Mouse (Mus musculus): ENCODE measurements around the gene Zfp988. TPM values are rescaled to one million over a fixed set of nuclear protein-coding genes. Genes with fewer than 3 reads are reported as not detected.
"Not testable (repeated sequence)": the region's sequence is repeated elsewhere in the genome, so short reads cannot be mapped to it uniquely, and the experiment has no call there.

The Zfp988 gene
- total RNA-seq (2021) = not detected
- long read RNA-seq, experiment 1 = 0 reads
- long read RNA-seq, experiment 2 = 0 reads

DNA sequence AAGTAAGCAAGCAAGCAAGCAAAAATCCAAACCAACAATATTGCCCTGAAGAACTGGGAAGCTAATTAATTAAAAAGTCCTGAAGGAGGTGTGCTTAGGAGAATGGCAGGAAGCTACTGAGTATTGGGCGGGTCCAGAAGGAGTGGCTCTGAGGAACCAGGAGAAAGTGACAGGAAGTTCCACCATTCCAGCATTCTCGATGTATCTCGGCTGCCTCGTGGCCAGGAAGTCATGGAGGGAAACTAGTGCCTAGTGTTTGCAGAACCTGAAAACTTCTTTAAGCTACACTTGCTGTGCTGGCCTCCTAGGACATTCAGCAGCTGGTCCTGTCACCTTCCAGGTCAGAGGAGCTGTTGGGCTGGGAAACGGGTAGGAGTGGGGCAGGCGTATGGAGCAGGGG, at the start of gene Zfp988:
Zfp988 (plus strand) TSS at position 239 of the 400 bp plus-strand sequence.
- DNase-seq (ENCODE audit: low spot score in 2 of 2); H3K4me3 ChIP-seq; H3K27ac ChIP-seq: not testable (repeated sequence)

DNA sequence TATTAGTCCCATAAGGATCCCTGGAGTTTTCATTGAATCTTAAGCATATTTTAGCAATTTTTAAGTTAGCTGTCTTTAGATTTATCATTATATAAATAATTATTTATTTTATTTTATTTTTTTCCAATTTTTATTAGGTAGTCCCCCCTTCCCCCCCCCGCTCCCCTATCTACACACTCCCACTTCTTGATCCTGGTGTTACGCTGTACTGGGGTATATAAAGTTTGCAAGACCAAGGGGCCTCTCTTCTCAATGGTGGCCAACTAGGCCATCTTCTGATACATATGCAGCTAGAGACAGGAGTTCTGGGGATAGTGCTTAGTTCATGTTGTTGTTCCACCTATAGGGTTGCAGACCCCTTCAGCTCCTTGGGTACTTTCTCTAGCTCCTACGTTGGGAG, 42.8 kb upstream of the Zfp988 start:
- DNase-seq (ENCODE audit: low spot score in 2 of 2); H3K4me3 ChIP-seq; H3K27ac ChIP-seq: not testable (repeated sequence)

DNA sequence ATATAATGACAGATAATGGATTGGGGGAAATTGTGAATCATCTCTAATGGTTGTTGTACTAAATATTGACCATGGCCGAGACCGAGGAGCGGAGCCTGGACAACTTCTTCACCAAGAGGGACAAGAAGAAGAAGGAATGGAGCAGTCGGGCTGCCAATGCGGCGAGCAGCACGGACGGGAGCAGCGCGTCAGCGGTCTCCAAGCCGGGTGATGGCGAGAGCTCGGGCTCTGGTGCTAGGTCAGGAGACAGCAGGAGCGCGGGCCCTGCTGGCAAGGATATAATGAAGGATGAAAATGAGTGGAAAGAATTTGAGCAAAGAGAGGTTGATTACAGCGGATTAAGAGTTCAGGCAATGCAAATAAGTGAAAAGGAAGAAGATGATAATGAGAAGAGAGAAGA, 38.2 kb upstream of the Zfp988 start:
- H3K4me3 ChIP-seq; DNase-seq (ENCODE audit: low spot score in 2 of 2); H3K27ac ChIP-seq: not testable (repeated sequence)

DNA sequence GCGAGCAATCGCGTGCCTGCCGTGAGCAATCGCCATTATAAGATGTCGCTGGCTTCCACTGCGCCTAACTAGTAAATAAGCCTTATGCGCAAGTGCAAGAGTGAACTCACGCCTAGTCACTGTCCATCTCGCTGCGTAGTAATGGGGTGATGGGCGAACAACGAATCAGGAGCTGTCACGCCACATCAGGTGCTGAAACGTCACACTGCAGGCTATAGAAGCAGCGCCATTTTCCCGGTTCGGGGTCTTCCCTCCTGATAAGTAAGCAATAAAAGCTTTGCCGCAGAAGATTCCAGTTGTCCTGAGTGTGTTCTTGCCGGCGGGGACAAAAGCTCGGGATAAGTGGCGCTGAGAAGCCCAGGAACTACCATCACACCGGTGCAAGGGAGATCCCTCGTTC, 36.7 kb upstream of the Zfp988 start:
- not testable (repeated sequence) for H3K27ac ChIP-seq; H3K4me3 ChIP-seq; DNase-seq (ENCODE audit: low spot score in 2 of 2)

DNA sequence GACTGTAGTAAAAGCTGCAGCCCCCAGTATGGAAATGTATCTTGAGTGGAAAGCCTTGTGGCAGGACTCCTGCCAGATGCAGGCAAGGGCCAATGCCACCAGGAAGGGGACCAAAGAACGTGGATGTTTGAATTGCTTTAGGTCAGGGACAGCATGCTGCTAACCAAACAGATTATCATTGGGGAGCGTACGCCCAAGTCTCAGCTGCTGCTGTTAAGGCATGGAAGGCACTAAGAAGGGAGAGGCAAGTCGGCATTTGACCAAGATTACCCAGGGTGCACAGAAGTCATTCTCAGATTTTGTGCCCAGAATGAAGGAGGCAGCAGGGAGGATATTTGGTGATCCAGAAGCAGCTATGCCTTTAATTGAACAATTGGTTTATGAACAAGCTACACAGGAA, 35.4 kb upstream of the Zfp988 start:
- not testable (repeated sequence) for H3K27ac ChIP-seq; H3K4me3 ChIP-seq; DNase-seq (ENCODE audit: low spot score in 2 of 2)

DNA sequence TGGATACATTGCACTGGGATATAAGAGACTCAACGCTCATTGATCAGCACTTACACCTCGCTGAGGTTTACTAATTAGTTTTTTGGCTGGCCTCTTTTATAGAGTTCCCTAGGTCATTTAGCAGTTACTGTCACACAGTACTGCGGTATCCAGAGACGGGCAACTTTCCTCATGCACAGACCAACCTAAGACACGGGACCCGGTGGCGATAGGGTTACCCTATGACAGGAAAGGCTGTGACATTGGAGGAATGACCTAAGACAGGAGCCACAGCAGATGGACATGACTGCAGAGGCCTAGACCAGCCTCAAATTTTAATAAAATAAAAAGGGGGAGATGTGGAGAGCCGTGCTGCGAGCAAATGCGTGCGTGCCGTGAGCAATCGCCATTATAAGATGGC, 33.9 kb upstream of the Zfp988 start:
- not testable (repeated sequence) for H3K4me3 ChIP-seq; H3K27ac ChIP-seq; DNase-seq (ENCODE audit: low spot score in 2 of 2)

DNA sequence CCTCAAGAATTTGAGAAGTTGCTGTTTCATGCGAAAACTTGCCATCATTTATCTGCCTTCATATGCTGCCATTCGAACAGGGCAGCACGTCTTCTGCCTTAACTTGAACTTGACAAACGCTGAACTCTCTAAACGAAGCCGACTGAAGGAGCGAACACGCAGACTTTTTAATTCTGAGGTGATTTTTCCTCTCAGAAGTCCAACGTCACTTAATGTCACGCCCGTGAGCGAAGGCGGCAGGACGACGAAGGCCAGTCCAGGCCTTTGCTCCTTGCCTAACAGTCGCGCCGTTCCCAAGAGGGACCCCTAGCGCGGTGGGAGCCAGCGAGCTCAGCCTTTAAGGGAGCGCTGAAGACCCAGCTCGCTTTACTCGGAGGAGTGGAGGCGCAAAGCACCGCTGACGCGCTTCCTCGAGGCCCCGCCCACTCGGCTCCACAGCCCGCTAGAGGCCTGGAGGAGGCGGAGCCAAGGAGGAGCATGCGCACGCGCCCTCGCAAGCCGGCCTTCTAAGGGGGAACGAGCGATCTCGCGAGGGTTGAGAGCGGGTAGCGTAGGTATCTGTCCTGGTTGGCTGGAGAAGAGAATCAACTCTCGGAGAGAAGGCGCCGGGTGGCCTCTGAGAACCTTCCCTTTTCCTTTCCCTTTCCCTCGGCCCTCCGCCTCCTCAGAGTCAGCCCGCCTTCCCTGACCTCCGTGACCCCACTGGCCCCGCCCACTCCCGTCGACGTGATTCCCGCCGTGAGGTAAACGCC, 30.3 kb upstream of the Zfp988 start:
- not testable (repeated sequence) for DNase-seq (ENCODE audit: low spot score in 2 of 2); H3K27ac ChIP-seq; H3K4me3 ChIP-seq

DNA sequence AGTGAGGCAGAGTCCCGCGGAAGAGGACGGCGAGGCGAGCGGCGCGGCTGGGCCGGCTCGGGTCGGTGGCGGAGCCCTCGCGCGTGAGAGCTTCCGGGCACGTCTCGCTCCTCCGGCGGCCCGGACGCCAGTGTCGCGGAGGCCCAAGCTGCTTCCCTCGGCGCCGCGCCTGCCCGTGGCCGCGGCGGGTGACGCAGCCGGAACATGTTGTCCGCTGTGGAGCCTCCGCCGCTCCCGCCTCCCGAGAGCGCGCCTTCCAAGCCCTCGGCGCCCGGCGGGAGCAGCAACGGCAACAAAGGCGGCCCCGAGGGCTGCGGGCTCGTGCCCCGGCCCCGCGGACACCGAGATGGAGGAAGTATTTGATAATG, 29.7 kb upstream of the Zfp988 start:
- H3K27ac ChIP-seq; H3K4me3 ChIP-seq; DNase-seq (ENCODE audit: low spot score in 2 of 2): not testable (repeated sequence)

DNA sequence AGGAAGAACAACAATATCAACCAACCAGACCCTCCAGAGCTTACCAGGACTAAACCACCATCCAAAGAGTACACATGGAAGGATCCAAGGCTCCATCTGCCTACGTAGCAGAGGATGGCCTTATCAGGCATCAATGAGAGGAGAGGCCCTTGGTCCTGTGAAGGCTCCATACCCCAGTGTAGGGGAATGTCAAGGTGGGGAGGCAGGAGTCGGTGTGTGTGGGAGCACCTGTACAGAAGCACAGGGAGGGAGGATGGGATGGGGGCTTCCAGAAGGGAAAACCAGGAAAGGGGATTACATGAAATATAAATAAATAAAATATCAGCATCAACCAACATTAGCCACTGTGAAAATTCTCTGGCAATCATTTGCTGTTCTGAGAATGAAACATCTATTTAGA, 25.1 kb upstream of the Zfp988 start:
- not testable (repeated sequence) for H3K4me3 ChIP-seq; H3K27ac ChIP-seq; DNase-seq (ENCODE audit: low spot score in 2 of 2)

DNA sequence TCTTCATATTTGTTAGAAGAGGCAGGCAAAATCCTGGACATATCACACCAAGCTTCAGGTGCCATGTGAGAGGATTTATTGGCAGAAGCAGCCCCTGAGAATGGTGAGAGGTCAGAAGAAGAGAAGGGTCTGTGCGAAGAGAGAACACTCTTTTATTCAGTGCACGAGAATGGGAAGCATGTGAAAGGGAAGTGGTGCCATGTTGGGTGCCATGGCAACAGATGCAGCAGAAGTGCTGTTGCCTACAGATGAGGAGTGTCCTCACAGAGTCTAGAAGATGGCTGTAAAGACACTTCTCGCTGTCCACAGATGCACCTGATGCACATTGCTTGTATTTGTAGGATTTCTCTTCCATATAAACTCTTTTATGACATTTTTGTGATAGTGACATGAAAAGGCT, 6.9 kb upstream of the Zfp988 start:
- H3K27ac ChIP-seq; DNase-seq (ENCODE audit: low spot score in 2 of 2); H3K4me3 ChIP-seq: not testable (repeated sequence)

DNA sequence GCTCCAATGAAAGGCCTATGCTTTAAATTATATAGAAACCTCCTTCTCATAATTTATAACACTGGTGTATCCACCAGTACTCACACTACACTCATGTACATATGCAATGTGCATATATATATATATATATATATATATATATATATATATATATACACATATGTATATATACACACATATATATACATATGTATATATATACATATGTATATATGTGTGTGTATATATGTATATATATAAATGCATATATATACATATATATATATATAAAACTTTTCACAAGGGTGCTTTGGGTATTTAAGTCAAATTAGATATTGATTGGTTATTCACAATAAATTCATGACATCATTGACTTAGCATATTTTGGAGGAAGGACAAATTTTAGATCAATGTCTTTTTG, 3.1 kb upstream of the Zfp988 start:
- H3K4me3 ChIP-seq; DNase-seq (ENCODE audit: low spot score in 2 of 2); H3K27ac ChIP-seq: not testable (repeated sequence)

DNA sequence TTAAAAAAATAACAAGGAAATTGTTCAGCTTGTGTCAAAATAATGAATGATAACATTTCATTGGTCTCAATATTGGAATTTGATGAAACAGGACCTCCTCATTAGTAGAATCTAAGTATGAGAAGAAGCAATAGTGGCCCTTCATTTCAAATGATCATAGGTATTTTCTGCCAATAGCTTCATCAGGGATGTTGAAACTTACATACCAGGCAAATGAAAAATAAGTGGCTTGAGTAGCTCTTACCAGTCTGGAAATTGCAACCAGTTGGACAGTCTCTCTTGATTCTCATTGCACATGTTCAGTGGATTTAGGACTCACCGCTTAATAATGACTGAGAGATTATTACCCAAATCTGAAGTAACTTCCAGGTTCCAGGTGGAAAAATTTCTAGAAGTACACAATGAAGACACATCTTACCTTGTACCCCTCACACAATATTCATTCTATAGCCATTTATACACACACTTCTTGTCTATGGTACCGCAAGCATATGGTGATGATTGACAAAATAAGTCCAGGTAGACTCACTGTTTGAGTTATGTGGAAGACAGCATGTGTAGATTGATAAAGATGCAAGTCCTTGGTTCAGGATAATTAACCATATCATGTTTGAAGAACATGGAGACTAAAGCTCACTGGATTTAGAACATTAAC, 29.7 kb downstream of the Zfp988 start:
- not testable (repeated sequence) for DNase-seq (ENCODE audit: low spot score in 2 of 2); H3K4me3 ChIP-seq; H3K27ac ChIP-seq

DNA sequence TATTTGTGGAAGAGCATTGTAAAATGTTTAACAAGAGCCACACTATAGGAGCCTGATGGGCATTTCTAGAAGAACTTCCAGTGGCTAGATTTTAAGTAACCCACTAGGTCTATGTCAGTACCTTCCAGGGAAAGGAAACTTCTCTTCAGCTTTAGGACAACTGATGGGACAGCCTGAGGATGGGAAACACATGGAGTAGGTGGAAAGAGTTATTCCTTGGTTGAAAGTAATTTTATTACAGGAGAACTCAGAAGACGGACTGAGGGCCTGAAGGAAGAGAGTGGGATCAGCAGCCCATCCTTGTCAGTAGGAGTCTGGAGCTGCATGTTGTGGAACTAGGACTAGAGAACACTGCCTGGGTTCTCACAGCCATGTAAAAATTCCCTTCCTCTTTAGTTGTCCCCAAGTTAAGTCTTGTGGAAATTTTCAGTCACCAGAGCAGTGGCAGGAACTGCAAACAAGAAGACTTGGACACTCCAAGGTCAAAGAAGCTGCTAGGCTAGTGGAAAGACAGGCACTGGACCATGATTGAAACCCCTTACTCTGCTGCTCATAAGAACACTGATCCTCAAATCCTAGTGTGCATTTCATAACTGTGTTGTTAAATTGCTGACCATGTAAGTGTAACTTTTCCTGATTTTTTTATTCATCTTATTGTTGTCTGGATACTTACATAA, 30.4 kb downstream of the Zfp988 start:
- DNase-seq (ENCODE audit: low spot score in 2 of 2); H3K4me3 ChIP-seq; H3K27ac ChIP-seq: not testable (repeated sequence)

DNA sequence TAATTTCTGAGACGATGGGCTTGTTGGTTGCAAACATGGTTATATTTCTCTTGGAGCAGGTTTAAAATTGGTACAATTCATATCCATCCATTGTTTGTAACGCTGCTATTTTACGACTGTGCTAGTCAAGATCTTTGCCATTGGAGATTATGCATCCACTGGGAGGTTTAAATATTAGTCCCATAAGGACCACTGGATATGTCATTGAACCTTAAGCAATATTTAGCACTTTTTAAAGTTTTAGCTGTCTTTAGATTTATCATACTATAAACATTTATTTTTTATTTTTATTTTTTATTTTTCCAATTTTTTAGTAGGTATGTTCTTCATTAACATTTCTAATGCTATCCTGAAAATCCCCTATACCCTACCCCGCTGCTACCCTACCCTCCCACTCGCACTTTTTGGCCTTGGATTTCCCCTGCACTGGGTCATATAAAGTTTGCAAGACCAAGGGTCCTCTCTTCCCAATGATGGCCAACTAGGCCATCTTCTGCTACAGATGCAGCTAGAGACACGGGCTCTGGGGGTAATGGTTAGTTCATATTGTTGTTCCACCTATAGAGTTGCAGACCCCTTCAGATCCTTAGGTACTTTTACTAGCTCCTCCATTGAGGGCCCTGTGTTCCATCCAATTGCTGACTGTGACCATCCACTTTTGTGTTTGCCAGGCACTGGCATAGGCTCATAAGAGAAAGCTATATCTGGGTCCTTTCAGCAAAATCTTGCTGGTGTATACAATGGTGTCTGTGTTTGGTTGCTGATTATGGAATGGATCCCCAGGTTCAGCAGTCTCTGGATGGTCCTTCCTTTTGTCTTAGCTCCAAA, 31.1 kb downstream of the Zfp988 start:
- H3K4me3 ChIP-seq; DNase-seq (ENCODE audit: low spot score in 2 of 2); H3K27ac ChIP-seq: not testable (repeated sequence)

DNA sequence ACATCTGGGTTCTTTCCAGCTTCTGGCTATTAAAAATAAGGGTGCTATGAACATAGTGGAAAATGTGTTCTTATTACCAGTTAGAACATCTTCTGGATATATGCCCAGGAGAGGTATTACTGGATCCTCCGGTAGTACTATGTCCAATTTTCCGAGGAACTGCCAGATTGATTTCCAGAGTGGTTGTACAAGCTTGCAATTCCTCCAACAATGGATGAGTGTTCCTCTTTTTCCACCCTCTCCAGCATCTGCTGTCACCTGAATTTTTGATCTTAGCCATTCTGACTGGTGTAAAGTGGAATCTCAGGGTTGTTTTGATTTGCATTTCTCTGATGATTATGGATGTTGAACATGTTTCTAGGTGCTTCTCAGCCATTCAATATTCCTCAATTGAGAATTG, 32.0 kb downstream of the Zfp988 start:
- not testable (repeated sequence) for DNase-seq (ENCODE audit: low spot score in 2 of 2); H3K27ac ChIP-seq; H3K4me3 ChIP-seq
